Mouse (Mus musculus) 3T3-L1 (cell line): Measurements from ENCODE around the gene Plcd3.

ENCODE experiments used
- DNase-seq: peaks from one replicate; pipeline ENCODE4 v3.0.0-alpha.2; 2015; ENCODE audit warnings: low read depth, low spot score

The Plcd3 gene

DNA sequence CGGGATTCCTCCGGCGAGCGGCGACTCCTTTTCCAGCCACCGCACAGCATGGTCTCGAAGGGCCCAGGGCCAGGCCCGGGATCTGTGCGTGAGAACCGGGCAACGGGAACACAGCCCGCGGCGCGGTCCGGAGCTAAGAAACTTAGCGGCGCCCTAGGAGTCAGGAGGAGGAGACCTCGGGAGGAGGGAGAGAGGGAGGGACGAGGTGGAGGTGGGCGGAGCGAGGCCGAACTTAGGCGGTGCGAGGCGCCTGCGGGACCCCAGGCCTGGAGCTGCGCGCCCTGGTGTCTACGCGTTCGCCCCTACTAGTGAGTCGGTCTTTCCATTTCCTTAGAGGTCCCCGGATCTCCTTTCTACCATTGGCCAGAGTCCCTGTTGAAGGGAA is at the start of gene Plcd3, which contains the start of gene Acbd4:
Gene Plcd3 (minus strand): TSS at position 178 of the 385 bp plus-strand sequence.
Gene Acbd4 (plus strand): TSS at position 202 of the 385 bp plus-strand sequence.
- DNase-seq = peak; percentile 85

GRCm38 (mm10) chr11:103149771-103150170 is 48.3 kb upstream of the Plcd3 start:
- DNase-seq = no peak

DNA sequence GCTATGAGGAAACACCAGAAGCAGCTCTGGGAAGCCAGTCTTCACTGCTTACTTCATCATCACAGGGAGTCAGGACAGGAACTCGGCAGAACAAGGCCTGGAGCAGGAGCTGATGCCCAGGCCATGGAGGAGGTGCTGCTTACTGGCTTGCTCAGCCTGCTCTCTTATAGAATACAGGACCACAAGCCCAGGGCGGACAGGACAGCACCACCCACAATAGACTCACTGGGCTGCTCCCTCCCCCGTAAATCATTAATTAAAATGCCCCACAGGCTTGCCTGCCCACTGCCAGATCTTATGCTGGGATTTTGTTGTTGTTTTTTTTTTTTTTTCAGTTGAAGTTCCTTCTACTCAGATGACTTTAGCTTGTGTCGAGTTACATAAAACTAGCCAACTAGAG is 46.3 kb upstream of the Plcd3 start:
- no peak for DNase-seq

- DNase-seq = no peak
Measured at GRCm38 (mm10) chr11:103146386-103146785, 44.9 kb upstream of the Plcd3 start.

GRCm38 (mm10) chr11:103144309-103145285 is 43.1 kb upstream of the Plcd3 start:
- peak; percentile 86 for DNase-seq

- DNase-seq = peak; percentile 33
Measured at GRCm38 (mm10) chr11:103142441-103143182, 41.2 kb upstream of the Plcd3 start.

DNA sequence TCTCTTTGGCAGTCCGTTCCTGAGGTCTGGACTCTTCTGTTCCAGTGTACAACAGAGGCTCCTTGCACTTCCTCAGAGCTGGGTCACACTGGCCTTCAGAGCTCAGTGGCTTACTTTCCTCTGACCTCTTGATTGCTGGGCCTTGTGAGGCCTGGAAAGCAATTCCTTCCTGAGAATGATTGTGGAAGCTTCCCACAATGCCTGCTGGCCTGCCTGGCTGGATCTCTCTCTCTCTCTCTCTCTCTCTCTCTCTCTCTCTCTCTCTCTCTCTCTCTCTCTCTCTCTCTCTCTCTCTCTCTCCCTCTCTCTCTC is 40.4 kb upstream of the Plcd3 start:
- DNase-seq = peak; percentile 43

GRCm38 (mm10) chr11:103141101-103141943 is 39.9 kb upstream of the Plcd3 start:
- DNase-seq = peak; percentile 83

GRCm38 (mm10) chr11:103140763-103141100 is 39.3 kb upstream of the Plcd3 start:
- DNase-seq = peak; percentile 56

- peak; percentile 50 for DNase-seq
Measured at GRCm38 (mm10) chr11:103139951-103140762, 38.7 kb upstream of the Plcd3 start.

DNA sequence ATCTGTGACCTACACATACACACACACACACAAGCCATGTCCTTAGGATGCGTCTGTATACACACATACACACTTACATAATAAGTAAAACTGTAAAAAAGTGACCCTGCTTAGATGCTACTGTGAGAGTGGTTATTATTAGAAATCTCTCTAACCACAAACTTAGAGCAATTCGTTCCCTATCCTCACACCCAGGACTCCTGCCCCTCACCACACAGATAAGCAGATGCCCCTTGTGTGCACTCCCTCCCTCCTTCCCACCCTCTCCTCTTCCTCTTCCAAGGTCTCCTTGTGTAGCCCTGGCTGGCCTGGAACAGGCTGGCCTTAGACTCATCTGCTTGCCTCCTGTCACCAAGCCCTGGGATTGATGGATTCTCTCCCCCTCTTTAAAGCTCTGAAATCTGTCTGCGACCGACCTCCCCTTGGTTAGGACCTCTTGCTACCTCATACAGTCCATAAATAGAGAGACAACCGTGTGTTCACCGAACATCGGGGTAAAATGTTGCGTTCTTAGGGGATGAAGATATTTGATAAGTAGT is 34.6 kb upstream of the Plcd3 start:
- DNase-seq = no peak

GRCm38 (mm10) chr11:103134221-103134620 is 32.8 kb upstream of the Plcd3 start:
- peak; percentile 97 for DNase-seq

- no peak for DNase-seq
Measured at GRCm38 (mm10) chr11:103133456-103134185, 32.2 kb upstream of the Plcd3 start.

DNA sequence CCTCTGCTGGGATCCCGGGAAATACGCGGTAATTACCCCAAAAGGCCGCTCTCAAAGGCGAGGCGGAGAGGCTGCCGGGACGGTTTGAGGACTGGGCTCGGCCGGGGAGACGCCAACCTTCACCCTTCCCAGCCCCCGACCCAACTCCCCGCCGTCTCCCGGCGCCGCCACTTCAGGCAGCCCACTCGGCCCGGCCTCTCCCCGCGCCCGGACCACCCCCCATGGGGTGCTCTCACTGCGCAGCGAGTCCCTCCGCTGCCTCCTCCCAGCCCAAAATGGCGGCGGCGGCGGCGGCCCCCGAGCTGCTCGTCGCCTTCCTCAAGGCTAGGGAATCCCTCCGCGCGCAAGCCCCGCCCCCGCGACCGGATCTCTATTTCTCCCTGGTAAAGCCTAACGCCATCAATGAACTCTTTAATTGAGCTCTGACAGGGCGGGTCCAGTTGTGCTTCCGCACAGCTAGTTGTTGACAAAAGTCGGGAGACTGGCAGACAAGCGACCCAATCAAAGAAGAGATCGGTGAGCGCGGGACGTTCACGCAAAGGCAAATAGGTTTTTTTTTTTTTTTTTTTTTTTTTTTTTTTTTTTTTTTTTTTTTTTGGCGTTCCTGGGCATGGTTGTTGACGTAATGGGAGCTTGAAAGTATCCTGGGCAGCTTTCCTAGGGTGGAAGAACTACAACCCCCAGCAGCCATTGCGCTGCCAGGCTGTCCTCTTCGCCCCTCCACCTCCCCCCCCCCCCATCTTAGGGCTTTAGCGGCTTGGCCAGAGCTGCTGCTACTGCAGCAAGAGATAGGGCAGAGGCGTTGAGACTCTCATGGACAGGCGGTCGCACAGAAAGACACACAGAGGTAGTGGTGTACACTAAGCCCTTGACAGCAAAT is 31.4 kb upstream of the Plcd3 start:
- DNase-seq = peak; percentile 100

- peak; percentile 77 for DNase-seq
Measured at GRCm38 (mm10) chr11:103131701-103132575, 30.5 kb upstream of the Plcd3 start, which contains the start of gene Hexim2. Gene Hexim2, plus strand, starts transcription at chr11:103132429.

GRCm38 (mm10) chr11:103120315-103120714 is 18.9 kb upstream of the Plcd3 start:
- peak; percentile 17 for DNase-seq

- peak; percentile 40 for DNase-seq
Measured at GRCm38 (mm10) chr11:103119609-103120008, 18.2 kb upstream of the Plcd3 start.

GRCm38 (mm10) chr11:103118866-103119265 is 17.4 kb upstream of the Plcd3 start:
- peak; percentile 22 for DNase-seq
